Mouse (Mus musculus) CH12.LX (cell line): ENCODE data around the gene Stard10. TPM values are rescaled to one million over a fixed set of nuclear protein-coding genes. Genes with fewer than 3 reads are reported as not detected.

Experiments used
- DNase-seq: peaks from one replicate; pipeline ENCODE4 v3.0.0-alpha.2; 2013; ENCODE audit errors: extremely low read depth
- H3K27ac ChIP-seq: 2 replicates; pipeline ENCODE4 v1.5.1; 2012; ENCODE audit warnings: low read depth, mild to moderate bottlenecking, control low read depth, moderate library complexity; ENCODE audit not compliant: insufficient read depth
- H3K27me3 ChIP-seq: replicated peaks from 2 replicates; pipeline ENCODE3; 2012; ENCODE audit warnings: inconsistent platforms
- H3K36me3 ChIP-seq, 2 experiments: replicated peaks in 1 of 2; 2 replicates each; pipeline versions ENCODE3 to v1.6.1; 2012; ENCODE audit warnings: inconsistent platforms in 1 of 2, low read length in 1 of 2, mild to moderate bottlenecking in 1 of 2, mixed read lengths in 1 of 2, moderate library complexity in 1 of 2; ENCODE audit not compliant: control insufficient read depth in 1 of 2, insufficient read depth in 1 of 2
- H3K4me1 ChIP-seq, 2 experiments: 2 replicates each; pipeline ENCODE4 v1.6.1; 2012; ENCODE audit warnings: inconsistent platforms in 1 of 2, moderate library complexity in 1 of 2; ENCODE audit not compliant: insufficient read depth in 2 of 2, control insufficient read depth in 1 of 2
- H3K4me2 ChIP-seq: 2 replicates; pipeline ENCODE4 v1.6.1; 2012; ENCODE audit warnings: low read depth, mild to moderate bottlenecking, control low read depth; ENCODE audit not compliant: poor library complexity, insufficient read depth, severe bottlenecking
- H3K4me3 ChIP-seq, 3 experiments: fragments of 150-350 bp in 1 of 3; sonication (generic) in 1 of 3; replicated peaks in 1 of 3; 2 replicates each; pipeline versions ENCODE3 to v1.5.1; 2011 to 2012; ENCODE audit warnings: low read depth in 2 of 3, low read length in 2 of 3, mild to moderate bottlenecking in 2 of 3, moderate library complexity in 2 of 3, control low read depth in 1 of 3, improper control_type of control experiment in 1 of 3, inconsistent platforms in 1 of 3, mixed read lengths in 1 of 3; ENCODE audit not compliant: poor library complexity in 1 of 3
- H3K79me2 ChIP-seq: replicated peaks from 2 replicates; pipeline ENCODE4 v1.6.1; 2012; ENCODE audit warnings: mild to moderate bottlenecking, moderate library complexity; ENCODE audit not compliant: control insufficient read depth, poor library complexity, insufficient read depth, severe bottlenecking; ENCODE audit errors: extremely low read depth
- H3K9ac ChIP-seq: 2 replicates; pipeline ENCODE4 v1.6.1; 2012; ENCODE audit warnings: low read depth, mild to moderate bottlenecking, control low read depth, moderate library complexity; ENCODE audit not compliant: insufficient read depth
- H3K9me3 ChIP-seq: replicated peaks from 2 replicates; pipeline ENCODE3; 2012; ENCODE audit warnings: low read length, inconsistent platforms, mixed read lengths
- BHLHE40 ChIP-seq: IDR thresholded peaks from 2 replicates; pipeline ENCODE4 v1.6.1; 2011; ENCODE audit warnings: mild to moderate bottlenecking, low read depth, low read length, improper control_type of control experiment
- CHD1 ChIP-seq: IDR thresholded peaks from 2 replicates; pipeline ENCODE4 v1.6.1; 2012; ENCODE audit warnings: low read depth, low read length, improper control_type of control experiment, inconsistent platforms
- CTCF ChIP-seq, 2 experiments: IDR thresholded peaks in 1 of 2; conservative IDR thresholded peaks in 1 of 2; 2 replicates each; pipeline ENCODE4 v1.5.1; 2011 to 2012; ENCODE audit warnings: low read depth in 2 of 2, low read length in 2 of 2, improper control_type of control experiment in 1 of 2, inconsistent platforms in 1 of 2, mild to moderate bottlenecking in 1 of 2, moderate library complexity in 1 of 2
- EP300 ChIP-seq: IDR thresholded peaks from 2 replicates; pipeline ENCODE4 v1.6.1; 2011; ENCODE audit warnings: low read length, improper control_type of control experiment
- ETS1 ChIP-seq: conservative IDR thresholded peaks from 2 replicates; pipeline ENCODE4 v1.6.1; 2012; ENCODE audit warnings: low read depth, mild to moderate bottlenecking, inconsistent platforms, low read length, improper control_type of control experiment, moderate library complexity
- GABPA ChIP-seq: IDR thresholded peaks from 2 replicates; pipeline ENCODE4 v1.6.1; 2012; ENCODE audit warnings: low read depth, low read length, improper control_type of control experiment, inconsistent platforms; ENCODE audit not compliant: insufficient replicate concordance
- IRF4 ChIP-seq: IDR thresholded peaks from 2 replicates; pipeline ENCODE4 v1.6.1; 2014; ENCODE audit warnings: low read depth, mild to moderate bottlenecking, inconsistent platforms, low read length, improper control_type of control experiment
- JUN ChIP-seq: IDR thresholded peaks from 2 replicates; pipeline ENCODE4 v1.6.1; 2011; ENCODE audit warnings: low read depth, mild to moderate bottlenecking, low read length, improper control_type of control experiment, moderate library complexity; ENCODE audit not compliant: insufficient read depth
- JUND ChIP-seq: conservative IDR thresholded peaks from 2 replicates; pipeline ENCODE4 v1.6.1; 2011; ENCODE audit warnings: low read depth, low read length, improper control_type of control experiment
- KAT2A ChIP-seq: IDR thresholded peaks from 2 replicates; pipeline ENCODE4 v1.6.1; 2012; ENCODE audit warnings: low read length, improper control_type of control experiment, inconsistent platforms; ENCODE audit not compliant: insufficient replicate concordance
- RCOR1 ChIP-seq: conservative IDR thresholded peaks from 2 replicates; pipeline ENCODE4 v1.6.1; 2012; ENCODE audit warnings: low read depth, mild to moderate bottlenecking, inconsistent platforms, low read length, improper control_type of control experiment
- ZC3H11A ChIP-seq: IDR thresholded peaks from 2 replicates; pipeline ENCODE4 v1.6.1; 2012; ENCODE audit warnings: low read depth, mild to moderate bottlenecking, inconsistent platforms, low read length, improper control_type of control experiment
- ZMIZ1 ChIP-seq: IDR thresholded peaks from 2 replicates; pipeline ENCODE4 v1.6.1; 2012; ENCODE audit warnings: low read depth, mild to moderate bottlenecking, inconsistent platforms, low read length, improper control_type of control experiment
- ZNF384 ChIP-seq: IDR thresholded peaks from 2 replicates; pipeline ENCODE4 v1.6.1; 2012; ENCODE audit warnings: low read depth, low read length, improper control_type of control experiment, inconsistent platforms
- dilution Hi-C: fragments of 300-500 bp; cut with MboI; formaldehyde crosslinking; loops from 2 replicates; pipeline ENCODE4 v1.14.3; 2020; ENCODE audit warnings: low sequenced_read_pairs; ENCODE audit not compliant: extremely low pct_unique_long_range_greater_than_20kb, extremely low pct_ligation_motif_present
- in situ Hi-C: fragments of 300-500 bp; cut with MboI; formaldehyde crosslinking; loops from 3 replicates; pipeline ENCODE4 v1.14.3; 2019; ENCODE audit warnings: low sequenced_read_pairs, low pct_ligation_motif_present, low pct_unique_long_range_greater_than_20kb, mixed read lengths
- polyA plus RNA-seq: library from polyadenylated mRNA; unstranded; fragments of >175 nt; gene quantifications from 2 replicates; pipeline ENCODE4 v1.2.1, GENCODE M21; 2012; ENCODE audit warnings: low read depth; ENCODE audit not compliant: insufficient read length
- total RNA-seq, 2 experiments: library from RNA; depleted of rRNA; stranded (reverse); fragments of 300-350 nt in 1 of 2; fragments of >200 nt in 1 of 2; gene quantifications; 2 replicates each; pipeline ENCODE4 v1.2.3; 2012 to 2014

Stard10 gene
- total and polyA plus RNA-seq, 3 experiments, result 2.4 to 12.7 (median 6.7) TPM

DNA sequence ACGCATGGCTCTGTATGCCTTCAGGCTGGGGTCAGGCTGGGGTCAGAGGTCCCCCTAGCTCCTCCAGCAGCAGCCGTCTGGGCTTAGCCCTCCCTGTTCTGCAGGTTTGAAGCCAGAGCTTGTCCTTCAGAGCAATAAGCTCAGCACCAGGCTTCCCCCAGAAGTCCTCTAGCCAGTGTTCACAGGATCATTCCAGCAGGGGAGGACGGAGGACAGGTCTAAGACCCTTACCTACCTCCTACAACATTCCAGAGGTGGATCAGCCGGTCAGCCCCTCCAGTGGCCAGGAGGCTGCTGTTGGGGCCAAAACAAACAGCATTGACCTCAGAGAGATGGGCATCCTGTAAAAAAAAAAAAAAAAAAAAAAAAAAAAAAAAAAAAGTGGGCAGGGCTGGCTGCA lies 23.7 kb upstream of the Stard10 start:
- H3K9me3 ChIP-seq, result no peaks in the 10 kb centered on the region
- no peak for DNase-seq
- H3K9ac ChIP-seq, result no peak overlapping the region
- H3K79me2 ChIP-seq, result no peaks in the 10 kb centered on the region
- dilution Hi-C loops, result no loop called here
- H3K27ac ChIP-seq, result peak overlapping the region; percentile 57
- peaks cover 63 to 91% of the 10 kb centered on the region in 2 experiments for H3K36me3 ChIP-seq
- peaks cover 11 to 76% of the 10 kb centered on the region in 2 experiments for H3K4me1 ChIP-seq
- H3K27me3 ChIP-seq, result no peaks in the 10 kb centered on the region
- H3K4me3 ChIP-seq, result no peak overlapping the region
- in situ Hi-C loops, result no loop called here
- TF ChIP-seq RCOR1 (no peak), JUN (no peak), ZC3H11A (no peak), BHLHE40 (no peak), ZNF384 (peak; percentile 82; the same call in 1 of the 2 replicates), IRF4 (no peak), ZMIZ1 (no peak), ETS1 (0 out of 2 replicates have a peak, but pooled peaks have one; percentile 1), GABPA (no peak)
- H3K4me2 ChIP-seq, result 0 out of 2 replicates have a peak overlapping the region, but pooled peaks have one; percentile 14

GRCm38 (mm10) chr7:101293611-101294010 lies 23.3 kb upstream of the Stard10 start:
- Histone ChIP-seq H3K9ac (no peak overlapping the region), H3K27ac (no peak overlapping the region), H3K36me3 (peaks cover 60 to 91% of the 10 kb centered on the region in 2 experiments), H3K9me3 (no peaks in the 10 kb centered on the region), H3K4me2 (no peak overlapping the region), H3K27me3 (no peaks in the 10 kb centered on the region), H3K79me2 (no peaks in the 10 kb centered on the region), H3K4me3 (no peak overlapping the region), H3K4me1 (peaks cover 10 to 75% of the 10 kb centered on the region in 2 experiments)
- DNase-seq, result no peak
- in situ Hi-C loops (no loop called here), dilution Hi-C loops (no loop called here)
- TF ChIP-seq ETS1 (no peak), EP300 (no peak), RCOR1 (no peak), KAT2A (no peak), CHD1 (no peak), JUND (no peak), IRF4 (no peak), CTCF (conservative IDR thresholded peaks at IDR 0.05 in 1 of 2, IDR thresholded peaks at IDR 0.05 in 1 of 2; ENCODE audit: low read depth in 2 of 2, low read length in 2 of 2) (peak in 1 of 2 experiments; percentile 6; a peak in 1 of 4 replicates)
